Mouse (Mus musculus) ES-CJ7 (cell line): Measurements from ENCODE around the gene Tbc1d4.

Experiments used
- DNase-seq: peaks from one replicate; pipeline ENCODE4 v3.0.0; 2011; ENCODE audit warnings: low read depth, low spot score

The Tbc1d4 gene

GRCm38 (mm10) chr14:101608519-101609368, at the start of gene Tbc1d4:
Gene Tbc1d4 (minus strand): TSS chr14:101609191.
- DNase-seq, result peak; percentile 75

- peak; percentile 82 for DNase-seq
Measured at GRCm38 (mm10) chr14:101656307-101656706, 47.3 kb upstream of the Tbc1d4 start.

- no peak for DNase-seq
Measured at GRCm38 (mm10) chr14:101654526-101654909, 45.5 kb upstream of the Tbc1d4 start.

- DNase-seq, result peak; percentile 95
Measured at GRCm38 (mm10) chr14:101653581-101654525, 44.9 kb upstream of the Tbc1d4 start, which contains the start of gene Uchl3. Gene Uchl3 (plus strand): TSS chr14:101653967.

GRCm38 (mm10) chr14:101652571-101652970, 43.6 kb upstream of the Tbc1d4 start:
- no peak for DNase-seq

- DNase-seq, result no peak
Measured at GRCm38 (mm10) chr14:101650551-101650950, 41.6 kb upstream of the Tbc1d4 start.

GRCm38 (mm10) chr14:101644948-101645347, 36.0 kb upstream of the Tbc1d4 start:
- DNase-seq, result no peak

- DNase-seq, result peak; percentile 96
Measured at GRCm38 (mm10) chr14:101640153-101640843, 31.3 kb upstream of the Tbc1d4 start, which contains the start of gene Commd6. Gene Commd6 (minus strand): TSS chr14:101640686.

- no peak for DNase-seq
Measured at GRCm38 (mm10) chr14:101637381-101637780, 28.4 kb upstream of the Tbc1d4 start.

GRCm38 (mm10) chr14:101635765-101636164, 26.8 kb upstream of the Tbc1d4 start:
- DNase-seq, result peak; percentile 25

GRCm38 (mm10) chr14:101630548-101630947, 21.6 kb upstream of the Tbc1d4 start:
- DNase-seq, result no peak

GRCm38 (mm10) chr14:101617680-101618079, 8.7 kb upstream of the Tbc1d4 start:
- peak; percentile 20 for DNase-seq

GRCm38 (mm10) chr14:101616178-101616577, 7.2 kb upstream of the Tbc1d4 start:
- no peak for DNase-seq

- peak; percentile 41 for DNase-seq
Measured at GRCm38 (mm10) chr14:101613206-101613605, 4.2 kb upstream of the Tbc1d4 start.

- no peak for DNase-seq
Measured at GRCm38 (mm10) chr14:101610701-101611100, 1.7 kb upstream of the Tbc1d4 start.

GRCm38 (mm10) chr14:101607631-101608518, 1.1 kb downstream of the Tbc1d4 start:
- peak; percentile 43 for DNase-seq

GRCm38 (mm10) chr14:101605843-101606242, 3.1 kb downstream of the Tbc1d4 start:
- peak; percentile 11 for DNase-seq

- peak; percentile 27 for DNase-seq
Measured at GRCm38 (mm10) chr14:101602851-101603250, 6.1 kb downstream of the Tbc1d4 start.

- no peak for DNase-seq
Measured at GRCm38 (mm10) chr14:101597096-101597715, 11.8 kb downstream of the Tbc1d4 start.

- DNase-seq, result no peak
Measured at GRCm38 (mm10) chr14:101596691-101597090, 12.3 kb downstream of the Tbc1d4 start.
